Mouse (Mus musculus): ENCODE measurements around the gene Gm20388.

Gm20388 gene

GRCm38 (mm10) chr8:124259146-124259545, 4348.5 kb downstream of the Gm20388 start:
- DNase-seq: no peak

- no peak for DNase-seq
Measured at GRCm38 (mm10) chr8:124259925-124260324, 4349.3 kb downstream of the Gm20388 start.

GRCm38 (mm10) chr8:124260371-124260770, 4349.7 kb downstream of the Gm20388 start:
- DNase-seq: no peak

GRCm38 (mm10) chr8:124263058-124263457, 4352.4 kb downstream of the Gm20388 start:
- DNase-seq: no peak

- DNase-seq: peak; percentile 51
Measured at GRCm38 (mm10) chr8:124264032-124264431, 4353.4 kb downstream of the Gm20388 start.

- DNase-seq: no peak
Measured at GRCm38 (mm10) chr8:124264671-124265070, 4354.0 kb downstream of the Gm20388 start.

GRCm38 (mm10) chr8:124265130-124265529, 4354.5 kb downstream of the Gm20388 start:
- DNase-seq: no peak

GRCm38 (mm10) chr8:124265798-124266197, 4355.2 kb downstream of the Gm20388 start:
- no peak for DNase-seq

GRCm38 (mm10) chr8:124267206-124267605, 4356.6 kb downstream of the Gm20388 start:
- DNase-seq: no peak

- peak; percentile 85 for DNase-seq
Measured at GRCm38 (mm10) chr8:124270504-124270903, 4359.9 kb downstream of the Gm20388 start.

- no peak for DNase-seq
Measured at GRCm38 (mm10) chr8:124270904-124271303, 4360.3 kb downstream of the Gm20388 start.

- no peak for DNase-seq
Measured at GRCm38 (mm10) chr8:124271518-124271917, 4360.9 kb downstream of the Gm20388 start.

- no peak for DNase-seq
Measured at GRCm38 (mm10) chr8:124272792-124273191, 4362.2 kb downstream of the Gm20388 start.

- no peak for DNase-seq
Measured at GRCm38 (mm10) chr8:124273606-124274218, 4363.1 kb downstream of the Gm20388 start.

GRCm38 (mm10) chr8:124274441-124275120, 4363.9 kb downstream of the Gm20388 start:
- DNase-seq: no peak

GRCm38 (mm10) chr8:124275377-124276071, 4364.9 kb downstream of the Gm20388 start:
- no peak for DNase-seq

GRCm38 (mm10) chr8:124277951-124278910, 4367.6 kb downstream of the Gm20388 start:
- DNase-seq: no peak

- DNase-seq: no peak
Measured at GRCm38 (mm10) chr8:124278956-124279689, 4368.5 kb downstream of the Gm20388 start.

GRCm38 (mm10) chr8:124279690-124279985, 4369.0 kb downstream of the Gm20388 start:
- no peak for DNase-seq

GRCm38 (mm10) chr8:124281700-124282541, 4371.3 kb downstream of the Gm20388 start:
- no peak for DNase-seq
